Mouse (Mus musculus) cortical plate, adult 2 months (tissue): ENCODE results near the gene Tas1r3.

ENCODE experiments used
- CTCF ChIP-seq: fragments of 200-500 bp; IDR thresholded peaks from 2 replicates; pipeline ENCODE4 v1.5.1; 2011; ENCODE audit warnings: mild to moderate bottlenecking, control low read depth, low read length; ENCODE audit not compliant: insufficient read depth; ENCODE audit errors: extremely low read depth
- POLR2A ChIP-seq: fragments of 200-500 bp; IDR thresholded peaks from 2 replicates; pipeline ENCODE4 v1.6.1; 2011; ENCODE audit warnings: mild to moderate bottlenecking, low read length, control low read depth; ENCODE audit not compliant: insufficient read depth; ENCODE audit errors: extremely low read depth

GRCm38 (mm10) chr4:155906125-155906524 is 43.0 kb upstream of the Tas1r3 start:
- no peak for TF ChIP-seq CTCF
- TF ChIP-seq POLR2A, result no peak
